Mouse (Mus musculus) neural tube, embryonic 15.5 days (tissue): Measurements from ENCODE around the gene Gngt2. TPM values are rescaled to one million over a fixed set of nuclear protein-coding genes. Genes with fewer than 3 reads are reported as not detected.

ENCODE experiments used
- ATAC-seq: fragments of 200-750 bp; cut with Nextera tagmentation; 2 replicates; pipeline ENCODE4 v1.8.0; 2017; ENCODE audit warnings: mild to moderate bottlenecking, moderate TSS enrichment, moderate library complexity; ENCODE audit not compliant: low FRiP score
- H3K27ac ChIP-seq: fragments of 300-500 bp; sonication (generic); replicated peaks from 2 replicates; pipeline ENCODE4 v1.5.1; 2015; ENCODE audit warnings: mild to moderate bottlenecking, inconsistent platforms
- H3K27me3 ChIP-seq: fragments of 300-500 bp; sonication (generic); replicated peaks from 2 replicates; pipeline ENCODE4 v1.6.1; 2015; ENCODE audit warnings: inconsistent platforms
- H3K36me3 ChIP-seq: fragments of 300-500 bp; sonication (generic); 2 replicates; pipeline ENCODE4 v1.6.1; 2015; ENCODE audit warnings: inconsistent platforms
- H3K4me1 ChIP-seq: fragments of 300-500 bp; sonication (generic); 2 replicates; pipeline ENCODE4 v1.6.1; 2015; ENCODE audit warnings: inconsistent platforms
- H3K4me2 ChIP-seq: fragments of 300-500 bp; sonication (generic); 2 replicates; pipeline ENCODE4 v1.6.1; 2015; ENCODE audit warnings: inconsistent platforms, mild to moderate bottlenecking, moderate library complexity
- H3K4me3 ChIP-seq: fragments of 300-500 bp; sonication (generic); replicated peaks from 2 replicates; pipeline ENCODE4 v1.5.1; 2015; ENCODE audit warnings: mild to moderate bottlenecking, inconsistent platforms
- H3K9ac ChIP-seq: fragments of 300-500 bp; sonication (generic); replicated peaks from 2 replicates; pipeline ENCODE4 v1.6.1; 2015; ENCODE audit warnings: mild to moderate bottlenecking, inconsistent platforms
- H3K9me3 ChIP-seq: fragments of 300-500 bp; sonication (generic); replicated peaks from 2 replicates; pipeline ENCODE4 v1.6.1; 2016; ENCODE audit warnings: inconsistent platforms
- WGBS: fragments of 180-500 bp; shearing (Covaris S2); methylation state at CpG from one replicate; pipeline ENCODE4 v1.1.7; 2015; ENCODE audit warnings: mixed read lengths; 5-methylcytosine and 5-hydroxymethylcytosine counted together
- polyA plus RNA-seq: library from polyadenylated mRNA; unstranded; fragments of >200 nt; fragmentation: Nextera tagmentation; extraction: Ambion mirVana; gene quantifications from 2 replicates; pipeline ENCODE4 v1.2.1, GENCODE M21; 2015

Gngt2 gene
- polyA plus RNA-seq, 1 experiment from 2014 or later = 3.5 TPM

GRCm38 (mm10) chr11:95811741-95812140 lies 25.3 kb upstream of the Gngt2 start:
- ATAC-seq = no peak
- WGBS = 85% methylated on average over 6 of the region's 6 CpGs
- H3K4me2 ChIP-seq = no peak overlapping the region
- no peak overlapping the region for H3K4me3 ChIP-seq
- H3K36me3 ChIP-seq = no peaks in the 10 kb centered on the region
- H3K4me1 ChIP-seq = no peaks in the 10 kb centered on the region
- no peak overlapping the region for H3K9ac ChIP-seq
- no peaks in the 10 kb centered on the region for H3K27me3 ChIP-seq
- no peak overlapping the region for H3K27ac ChIP-seq
- H3K9me3 ChIP-seq = no peaks in the 10 kb centered on the region

GRCm38 (mm10) chr11:95812224-95812623 lies 24.8 kb upstream of the Gngt2 start:
- no peaks in the 10 kb centered on the region for H3K36me3 ChIP-seq
- no peak overlapping the region for H3K27ac ChIP-seq
- no peak for ATAC-seq
- no peaks in the 10 kb centered on the region for H3K9me3 ChIP-seq
- no peaks in the 10 kb centered on the region for H3K27me3 ChIP-seq
- 43% methylated on average over 4 of the region's 4 CpGs for WGBS
- H3K4me1 ChIP-seq = no peaks in the 10 kb centered on the region
- no peak overlapping the region for H3K4me2 ChIP-seq
- no peak overlapping the region for H3K4me3 ChIP-seq
- no peak overlapping the region for H3K9ac ChIP-seq

- Histone ChIP-seq H3K27ac (no peak overlapping the region), H3K9me3 (no peaks in the 10 kb centered on the region), H3K27me3 (no peaks in the 10 kb centered on the region), H3K36me3 (no peaks in the 10 kb centered on the region), H3K9ac (no peak overlapping the region), H3K4me3 (no peak overlapping the region), H3K4me2 (no peak overlapping the region), H3K4me1 (no peaks in the 10 kb centered on the region)
- WGBS = 95% methylated on average over 2 of the region's 2 CpGs
- ATAC-seq = no peak
Observed at GRCm38 (mm10) chr11:95814101-95814500, 22.9 kb upstream of the Gngt2 start.

- H3K9me3 ChIP-seq = no peaks in the 10 kb centered on the region
- H3K9ac ChIP-seq = no peak overlapping the region
- H3K4me1 ChIP-seq = no peaks in the 10 kb centered on the region
- no peak overlapping the region for H3K27ac ChIP-seq
- H3K36me3 ChIP-seq = no peaks in the 10 kb centered on the region
- H3K4me3 ChIP-seq = no peak overlapping the region
- no peak for ATAC-seq
- WGBS = 77% methylated on average over 5 of the region's 5 CpGs
- no peak overlapping the region for H3K4me2 ChIP-seq
- H3K27me3 ChIP-seq = no peaks in the 10 kb centered on the region
Observed at GRCm38 (mm10) chr11:95814857-95815256, 22.2 kb upstream of the Gngt2 start.

- no peak overlapping the region for H3K27ac ChIP-seq
- no peak overlapping the region for H3K4me3 ChIP-seq
- H3K9ac ChIP-seq = no peak overlapping the region
- 80% methylated on average over 9 of the region's 9 CpGs for WGBS
- H3K4me2 ChIP-seq = no peak overlapping the region
- no peaks in the 10 kb centered on the region for H3K27me3 ChIP-seq
- no peaks in the 10 kb centered on the region for H3K9me3 ChIP-seq
- no peak for ATAC-seq
- H3K4me1 ChIP-seq = no peaks in the 10 kb centered on the region
- no peaks in the 10 kb centered on the region for H3K36me3 ChIP-seq
Observed at GRCm38 (mm10) chr11:95815412-95815811, 21.6 kb upstream of the Gngt2 start.

- ATAC-seq = no peak
- H3K36me3 ChIP-seq = no peaks in the 10 kb centered on the region
- no peaks in the 10 kb centered on the region for H3K9me3 ChIP-seq
- H3K4me2 ChIP-seq = no peak overlapping the region
- peaks cover 20% of the 10 kb centered on the region for H3K27me3 ChIP-seq
- peaks cover 6% of the 10 kb centered on the region for H3K4me1 ChIP-seq
- H3K27ac ChIP-seq = no peak overlapping the region
- 84% methylated on average over 8 of the region's 8 CpGs for WGBS
- no peak overlapping the region for H3K4me3 ChIP-seq
- H3K9ac ChIP-seq = no peak overlapping the region
Observed at GRCm38 (mm10) chr11:95819138-95819537, 17.9 kb upstream of the Gngt2 start.

GRCm38 (mm10) chr11:95821511-95821910 lies 15.5 kb upstream of the Gngt2 start:
- Histone ChIP-seq H3K27me3 (peaks cover 34% of the 10 kb centered on the region), H3K9ac (no peak overlapping the region), H3K36me3 (no peaks in the 10 kb centered on the region), H3K4me3 (no peak overlapping the region), H3K27ac (no peak overlapping the region), H3K4me2 (no peak overlapping the region), H3K4me1 (peaks cover 13% of the 10 kb centered on the region), H3K9me3 (no peaks in the 10 kb centered on the region)
- ATAC-seq = no peak
- whole genome bisulfite sequencing = 94% methylated on average over 3 of the region's 3 CpGs

GRCm38 (mm10) chr11:95822437-95822836 lies 14.6 kb upstream of the Gngt2 start:
- Histone ChIP-seq H3K4me2 (no peak overlapping the region), H3K4me1 (peaks cover 13% of the 10 kb centered on the region), H3K9me3 (no peaks in the 10 kb centered on the region), H3K4me3 (no peak overlapping the region), H3K36me3 (no peaks in the 10 kb centered on the region), H3K27me3 (peaks cover 42% of the 10 kb centered on the region), H3K27ac (no peak overlapping the region), H3K9ac (no peak overlapping the region)
- WGBS = 96% methylated on average over 4 of the region's 4 CpGs
- ATAC-seq = no peak

- H3K27me3 ChIP-seq = peaks cover 58% of the 10 kb centered on the region
- peak; percentile 98 for ATAC-seq
- WGBS = under 1% methylated on average over 68 of the region's 78 CpGs
Observed at GRCm38 (mm10) chr11:95824071-95824876, 12.7 kb upstream of the Gngt2 start, which contains the start of gene Phospho1. Gene Phospho1, plus strand, starts transcription at chr11:95824499.

GRCm38 (mm10) chr11:95824877-95825243 lies 12.2 kb upstream of the Gngt2 start:
- peaks cover 14% of the 10 kb centered on the region for H3K4me1 ChIP-seq
- no peak; the same call in none of the 2 replicates for ATAC-seq
- under 1% methylated on average over 11 of the region's 11 CpGs for WGBS
- peak overlapping the region; percentile 72 for H3K9ac ChIP-seq
- peaks cover 64% of the 10 kb centered on the region for H3K27me3 ChIP-seq
- no peaks in the 10 kb centered on the region for H3K36me3 ChIP-seq
- H3K9me3 ChIP-seq = no peaks in the 10 kb centered on the region
- no peak overlapping the region for H3K27ac ChIP-seq
- H3K4me3 ChIP-seq = peak overlapping the region; percentile 55
- peak overlapping the region; percentile 100 for H3K4me2 ChIP-seq

More at GRCm38 (mm10) chr11:95824071-95824876, 12.7 kb upstream of the Gngt2 start, which contains the start of gene Phospho1:
- Histone ChIP-seq H3K4me3 (peak within 1 kb of the TSS; percentile 55), H3K36me3 (no peaks in the 10 kb centered on the region), H3K9ac (peak within 1 kb of the TSS; percentile 72), H3K27ac (no peak within 1 kb of the TSS), H3K4me2 (peak within 1 kb of the TSS; percentile 100), H3K4me1 (peaks cover 13% of the 10 kb centered on the region), H3K9me3 (no peaks in the 10 kb centered on the region)

- ATAC-seq = no peak
- no peak overlapping the region for H3K4me2 ChIP-seq
- no peak overlapping the region for H3K27ac ChIP-seq
- peaks cover 71% of the 10 kb centered on the region for H3K27me3 ChIP-seq
- peaks cover 21% of the 10 kb centered on the region for H3K4me1 ChIP-seq
- no peak overlapping the region for H3K4me3 ChIP-seq
- 59% methylated on average over 3 of the region's 3 CpGs for WGBS
- H3K36me3 ChIP-seq = no peaks in the 10 kb centered on the region
- H3K9ac ChIP-seq = no peak overlapping the region
- no peaks in the 10 kb centered on the region for H3K9me3 ChIP-seq
Observed at GRCm38 (mm10) chr11:95825625-95826024, 11.4 kb upstream of the Gngt2 start.
